Mouse (Mus musculus) MEL (cell line): ENCODE measurements around the gene Aunip. TPM values are rescaled to one million over a fixed set of nuclear protein-coding genes. Genes with fewer than 3 reads are reported as not detected.

Experiments
- DNase-seq: peaks from one replicate; pipeline ENCODE4 v3.0.0; 2011; ENCODE audit warnings: low read depth, low spot score
- H3K27ac ChIP-seq: 2 replicates; pipeline ENCODE4 v1.5.1; 2012; ENCODE audit warnings: low read depth, mild to moderate bottlenecking, control low read depth, low read length, moderate library complexity; ENCODE audit not compliant: control insufficient read depth
- H3K27me3 ChIP-seq, 2 experiments: fragments of 150-350 bp in 1 of 2; sonication (generic) in 1 of 2; 2 replicates each; pipeline ENCODE4 v1.6.1; 2012; ENCODE audit warnings: low read length in 2 of 2, mild to moderate bottlenecking in 2 of 2, improper control_type of control experiment in 1 of 2, moderate library complexity in 1 of 2; ENCODE audit not compliant: insufficient read depth in 2 of 2, control insufficient read depth in 1 of 2
- H3K36me3 ChIP-seq, 2 experiments: 2 replicates each; pipeline ENCODE4 v1.6.1; 2012 to 2014; ENCODE audit warnings: low read length in 2 of 2, improper control_type of control experiment in 1 of 2, inconsistent platforms in 1 of 2, mild to moderate bottlenecking in 1 of 2; ENCODE audit not compliant: insufficient read depth in 2 of 2, control insufficient read depth in 1 of 2
- H3K4me1 ChIP-seq, 2 experiments: fragments of 150-350 bp in 1 of 2; sonication (generic) in 1 of 2; 2 replicates each; pipeline ENCODE4 v1.6.1; 2012; ENCODE audit warnings: low read length in 2 of 2, improper control_type of control experiment in 1 of 2, mild to moderate bottlenecking in 1 of 2; ENCODE audit not compliant: insufficient read depth in 2 of 2, control insufficient read depth in 1 of 2
- H3K4me3 ChIP-seq, 2 experiments: fragments of 150-350 bp in 1 of 2; sonication (generic) in 1 of 2; 2 replicates each; pipeline ENCODE4 v1.5.1; 2012; ENCODE audit warnings: low read depth in 2 of 2, low read length in 2 of 2, mild to moderate bottlenecking in 2 of 2, moderate library complexity in 2 of 2, control low read depth in 1 of 2, improper control_type of control experiment in 1 of 2; ENCODE audit not compliant: control insufficient read depth in 1 of 2, insufficient read depth in 1 of 2
- H3K79me2 ChIP-seq: 2 replicates; pipeline ENCODE4 v1.6.1; 2012; ENCODE audit warnings: mild to moderate bottlenecking, low read length, moderate library complexity; ENCODE audit not compliant: control insufficient read depth, poor library complexity, insufficient read depth
- H3K9ac ChIP-seq: 2 replicates; pipeline ENCODE4 v1.6.1; 2012; ENCODE audit warnings: low read depth, mild to moderate bottlenecking, control low read depth, low read length, moderate library complexity; ENCODE audit not compliant: control insufficient read depth, poor library complexity, severe bottlenecking
- H3K9me3 ChIP-seq: fragments of 150-350 bp; sonication (generic); replicated peaks from 2 replicates; pipeline ENCODE4 v1.6.1; 2012; ENCODE audit warnings: mild to moderate bottlenecking, low read length, improper control_type of control experiment, moderate library complexity; ENCODE audit not compliant: insufficient read depth
- CHD1 ChIP-seq: IDR thresholded peaks from 2 replicates; pipeline ENCODE4 v1.6.1; 2012; ENCODE audit warnings: low read depth, mild to moderate bottlenecking, inconsistent platforms, low read length, improper control_type of control experiment
- CHD2 ChIP-seq: IDR thresholded peaks from 2 replicates; pipeline ENCODE4 v1.6.1; 2011; ENCODE audit warnings: low read length, improper control_type of control experiment
- CTCF ChIP-seq, 3 experiments: IDR thresholded peaks in 2 of 3; conservative IDR thresholded peaks in 1 of 3; 2 replicates each; pipeline ENCODE4 v1.5.1; 2011 to 2012; ENCODE audit warnings: low read length in 3 of 3, low read depth in 2 of 3, mild to moderate bottlenecking in 2 of 3, improper control_type of control experiment in 1 of 3, inconsistent platforms in 1 of 3, mixed read lengths in 1 of 3, moderate library complexity in 1 of 3; ENCODE audit not compliant: control insufficient read depth in 1 of 3, insufficient read depth in 1 of 3, poor library complexity in 1 of 3, severe bottlenecking in 1 of 3
- ETS1 ChIP-seq: IDR thresholded peaks from 2 replicates; pipeline ENCODE4 v1.6.1; 2012; ENCODE audit warnings: low read depth, mild to moderate bottlenecking, inconsistent platforms, low read length, improper control_type of control experiment, moderate library complexity
- GABPA ChIP-seq: IDR thresholded peaks from 2 replicates; pipeline ENCODE4 v1.6.1; 2012; ENCODE audit warnings: low read depth, mild to moderate bottlenecking, inconsistent platforms, low read length, improper control_type of control experiment, moderate library complexity
- GATA1 ChIP-seq: IDR thresholded peaks from 2 replicates; pipeline ENCODE4 v1.6.1; 2011; ENCODE audit warnings: low read depth, low read length, improper control_type of control experiment
- KAT2A ChIP-seq: conservative IDR thresholded peaks from 2 replicates; pipeline ENCODE4 v1.6.1; 2012; ENCODE audit warnings: low read depth, low read length, improper control_type of control experiment, inconsistent platforms
- MAFK ChIP-seq: IDR thresholded peaks from 2 replicates; pipeline ENCODE4 v1.6.1; 2011; ENCODE audit warnings: low read depth, mild to moderate bottlenecking, low read length, improper control_type of control experiment, borderline replicate concordance
- MAZ ChIP-seq: IDR thresholded peaks from 2 replicates; pipeline ENCODE4 v1.6.1; 2012; ENCODE audit warnings: low read depth, mild to moderate bottlenecking, inconsistent platforms, low read length, improper control_type of control experiment
- MEF2A ChIP-seq: IDR thresholded peaks from 2 replicates; pipeline ENCODE4 v1.6.1; 2014; ENCODE audit warnings: low read depth, mild to moderate bottlenecking, inconsistent platforms, low read length, improper control_type of control experiment; ENCODE audit not compliant: poor library complexity, insufficient replicate concordance, severe bottlenecking; ENCODE audit errors: extremely low read depth
- MXI1 ChIP-seq: IDR thresholded peaks from 2 replicates; pipeline ENCODE4 v1.6.1; 2011; ENCODE audit warnings: mild to moderate bottlenecking, low read depth, low read length, improper control_type of control experiment
- MYC ChIP-seq: IDR thresholded peaks from 2 replicates; pipeline ENCODE4 v1.6.1; 2011; ENCODE audit warnings: low read depth, mild to moderate bottlenecking, low read length, improper control_type of control experiment, moderate library complexity
- NELFE ChIP-seq: IDR thresholded peaks from 2 replicates; pipeline ENCODE4 v1.6.1; 2011; ENCODE audit warnings: low read depth, low read length, improper control_type of control experiment
- NRF1 ChIP-seq: IDR thresholded peaks from 2 replicates; pipeline ENCODE4 v1.6.1; 2014; ENCODE audit warnings: low read depth, mild to moderate bottlenecking, inconsistent platforms, low read length, improper control_type of control experiment, moderate library complexity; ENCODE audit not compliant: poor library complexity, insufficient read depth, severe bottlenecking
- POLR2A ChIP-seq, 2 experiments: IDR thresholded peaks; 2 replicates each; pipeline ENCODE4 v1.6.1; 2011 to 2012; ENCODE audit warnings: low read length in 2 of 2, mild to moderate bottlenecking in 2 of 2, control low read depth in 1 of 2, improper control_type of control experiment in 1 of 2, low read depth in 1 of 2, moderate library complexity in 1 of 2; ENCODE audit not compliant: control insufficient read depth in 1 of 2, insufficient read depth in 1 of 2, poor library complexity in 1 of 2
- RAD21 ChIP-seq: IDR thresholded peaks from 2 replicates; pipeline ENCODE4 v1.6.1; 2011; ENCODE audit warnings: mild to moderate bottlenecking, low read depth, low read length, improper control_type of control experiment
- SIN3A ChIP-seq: IDR thresholded peaks from 2 replicates; pipeline ENCODE4 v1.6.1; 2012; ENCODE audit warnings: low read length, improper control_type of control experiment, inconsistent platforms
- SMC3 ChIP-seq: IDR thresholded peaks from 2 replicates; pipeline ENCODE4 v1.6.1; 2011; ENCODE audit warnings: low read depth, low read length, improper control_type of control experiment
- TAL1 ChIP-seq: IDR thresholded peaks from 2 replicates; pipeline ENCODE4 v1.6.1; 2012; ENCODE audit warnings: mild to moderate bottlenecking, inconsistent platforms, low read length, moderate library complexity, mixed read lengths
- UBTF ChIP-seq: IDR thresholded peaks from 2 replicates; pipeline ENCODE4 v1.6.1; 2012; ENCODE audit warnings: low read depth, mild to moderate bottlenecking, inconsistent platforms, low read length, improper control_type of control experiment, moderate library complexity, borderline replicate concordance; ENCODE audit not compliant: insufficient read depth
- USF1 ChIP-seq: IDR thresholded peaks from 2 replicates; pipeline ENCODE4 v1.6.1; 2014; ENCODE audit warnings: low read depth, mild to moderate bottlenecking, inconsistent platforms, low read length, improper control_type of control experiment, moderate library complexity
- ZC3H11A ChIP-seq: IDR thresholded peaks from 2 replicates; pipeline ENCODE4 v1.6.1; 2012; ENCODE audit warnings: low read depth, mild to moderate bottlenecking, inconsistent platforms, low read length, improper control_type of control experiment
- ZKSCAN1 ChIP-seq: IDR thresholded peaks from 2 replicates; pipeline ENCODE4 v1.6.1; 2012; ENCODE audit warnings: low read depth, mild to moderate bottlenecking, inconsistent platforms, low read length, improper control_type of control experiment, moderate library complexity
- ZMIZ1 ChIP-seq: IDR thresholded peaks from 2 replicates; pipeline ENCODE4 v1.6.1; 2012; ENCODE audit warnings: low read depth, mild to moderate bottlenecking, inconsistent platforms, low read length, improper control_type of control experiment, moderate library complexity
- ZNF384 ChIP-seq: IDR thresholded peaks from 2 replicates; pipeline ENCODE4 v1.6.1; 2012; ENCODE audit warnings: low read depth, mild to moderate bottlenecking, inconsistent platforms, low read length, improper control_type of control experiment
- polyA plus RNA-seq, 2 experiments: library from polyadenylated mRNA; stranded (reverse) in 1 of 2; unstranded in 1 of 2; fragments of >175 nt in 1 of 2; fragments of >200 nt in 1 of 2; gene quantifications; 2 replicates each; pipeline versions ENCODE4 v1.2.1 to v1.2.4; 2012; ENCODE audit warnings: low replicate concordance in 2 of 2, low read depth in 1 of 2; ENCODE audit not compliant: insufficient read length in 2 of 2, insufficient read depth in 1 of 2, missing spikeins in 1 of 2
- total RNA-seq: library from RNA; depleted of rRNA; stranded (reverse); fragments of 300-350 nt; gene quantifications from 2 replicates; pipeline ENCODE4 v1.2.3, GENCODE M21; 2012

The Aunip gene
- total and polyA plus RNA-seq, 3 experiments, result 14.9 to 20.6 TPM; not detected in 1

GRCm38 (mm10) chr4:134481270-134481669 is 29.5 kb upstream of the Aunip start:
- no peak for DNase-seq
- H3K36me3 ChIP-seq, result no peaks in the 10 kb centered on the region
- peaks cover 3 to 6% of the 10 kb centered on the region in 2 experiments; a peak in 2 of 4 replicates for H3K27me3 ChIP-seq
- H3K4me1 ChIP-seq, result no peaks in the 10 kb centered on the region; a peak in 1 of 4 replicates
- H3K9ac ChIP-seq, result no peak overlapping the region
- H3K79me2 ChIP-seq, result no peaks in the 10 kb centered on the region
- H3K4me3 ChIP-seq, result no peak overlapping the region
- TF ChIP-seq KAT2A (no peak), MXI1 (no peak), CHD1 (no peak), MYC (no peak), NRF1 (no peak), GATA1 (no peak), USF1 (no peak), GABPA (no peak), ZMIZ1 (no peak), SMC3 (no peak), RAD21 (no peak), MEF2A (no peak), ZNF384 (no peak), CHD2 (no peak), TAL1 (no peak)
- TF ChIP-seq, all 39 proteins: peak for 0
- H3K27ac ChIP-seq, result no peak overlapping the region
- no peaks in the 10 kb centered on the region for H3K9me3 ChIP-seq

- TF ChIP-seq USF1 (no peak), ETS1 (no peak), MAFK (no peak), KAT2A (no peak), RAD21 (no peak), POLR2A (IDR thresholded peaks at IDR 0.05; ENCODE audit: control insufficient read depth in 1 of 2, insufficient read depth in 1 of 2, low read depth in 1 of 2, low read length in 2 of 2, poor library complexity in 1 of 2) (no peak), GABPA (no peak), NELFE (no peak), MAZ (no peak), NRF1 (no peak), ZKSCAN1 (no peak), MEF2A (no peak), CHD2 (no peak), SIN3A (no peak), UBTF (no peak), ZMIZ1 (no peak), ZC3H11A (no peak), CTCF (IDR thresholded peaks at IDR 0.05 in 2 of 3, conservative IDR thresholded peaks at IDR 0.05 in 1 of 3; ENCODE audit: control insufficient read depth in 1 of 3, insufficient read depth in 1 of 3, low read depth in 2 of 3, low read length in 3 of 3, poor library complexity in 1 of 3, severe bottlenecking in 1 of 3) (no peak)
- Histone ChIP-seq H3K9me3 (no peaks in the 10 kb centered on the region), H3K9ac (no peak overlapping the region), H3K27ac (no peak overlapping the region), H3K79me2 (no peaks in the 10 kb centered on the region), H3K4me1 (no peaks in the 10 kb centered on the region; a peak in 1 of 4 replicates), H3K4me3 (no peak overlapping the region), H3K27me3 (peaks cover 3 to 8% of the 10 kb centered on the region in 2 experiments; a peak in 2 of 4 replicates), H3K36me3 (no peaks in the 10 kb centered on the region)
- no peak for DNase-seq
Observed at GRCm38 (mm10) chr4:134482442-134482841, 28.4 kb upstream of the Aunip start.
